9 mouse cellular contexts compared by ENCODE assay signal in the genomic region with DNA sequence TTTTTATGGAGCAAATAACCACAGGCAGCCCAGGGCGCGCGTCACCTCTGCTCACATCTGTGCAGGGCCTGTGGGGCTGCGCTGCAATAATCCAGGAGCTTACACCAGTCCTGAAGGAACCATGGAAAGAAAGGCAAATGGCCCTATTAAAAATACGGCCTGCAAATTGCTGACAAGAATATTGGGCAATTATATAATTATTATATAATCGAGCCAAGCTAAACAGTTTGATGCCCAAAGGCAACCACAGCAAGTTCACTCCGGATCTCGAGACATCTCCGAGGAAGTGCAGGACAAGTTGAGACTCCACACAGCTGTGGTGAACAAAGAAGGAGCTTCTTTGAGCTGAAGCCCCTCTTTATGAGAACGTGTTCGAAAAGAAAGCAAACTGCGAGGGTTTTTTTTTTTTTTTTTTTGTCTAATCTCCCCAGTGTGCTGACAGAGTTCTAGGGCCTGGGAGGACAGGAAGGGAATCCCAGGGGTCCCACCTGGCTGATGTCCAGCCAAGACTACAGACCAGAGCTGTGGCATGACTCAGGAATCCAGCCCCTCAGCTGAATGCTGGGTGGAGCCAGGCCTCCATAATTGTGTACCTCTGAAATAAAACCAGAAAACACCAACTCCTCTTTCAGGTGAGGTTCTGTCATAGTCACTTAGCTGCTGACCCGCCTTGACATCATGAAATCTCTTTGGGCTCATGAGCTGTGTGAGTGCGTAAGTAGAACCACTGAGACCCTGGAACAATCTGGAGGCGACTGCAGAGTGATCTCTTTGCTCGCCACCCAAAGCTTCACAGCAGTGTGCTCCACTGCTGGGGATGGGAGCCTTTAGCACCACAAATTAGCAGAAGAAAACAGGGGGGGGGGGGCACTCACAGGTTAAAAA. TPM values are rescaled to one million over a fixed set of nuclear protein-coding genes. Genes with fewer than 3 reads are reported as not detected.
DNase-seq lines count a peak whose midpoint lies in the region; ATAC-seq and TF ChIP-seq lines count a peak whose summit lies in the region.
"Had no signal": no experiment of that assay in that cellular context is flagged by ENCODE, and none has a peak within 500 bp of the region (broad histone marks: within the 10 kb centered on the region; RNA-seq: fewer than 3 reads in every experiment).

No protein-coding gene starts in this region.

- no peaks in the 10 kb centered on the region for H3K9me3 ChIP-seq in forebrain, embryonic 11.5 days (ENCODE audit: control insufficient read depth, low read length)
- no peaks in the 10 kb centered on the region for H3K9me3 ChIP-seq in forebrain, embryonic 16.5 days (ENCODE audit: control insufficient read depth, low read length)
- H3K9me3 ChIP-seq in kidney, postnatal 0 days (replicated peaks; ENCODE audit: low read length) = no peaks in the 10 kb centered on the region
- no peaks in the 10 kb centered on the region for H3K9me3 ChIP-seq in stomach, embryonic 16.5 days (replicated peaks; ENCODE audit: control insufficient read depth, low read length)

- no peaks in the 10 kb centered on the region for H3K36me3 ChIP-seq in forebrain, embryonic 11.5 days (ENCODE audit: control insufficient read depth, insufficient read depth, low read length)
- H3K36me3 ChIP-seq in forebrain, embryonic 16.5 days (ENCODE audit: control insufficient read depth, insufficient read depth) = no peaks in the 10 kb centered on the region
- no peaks in the 10 kb centered on the region for H3K36me3 ChIP-seq in kidney, postnatal 0 days (ENCODE audit: insufficient read depth, low read length)
- no peaks in the 10 kb centered on the region for H3K36me3 ChIP-seq in stomach, embryonic 16.5 days (ENCODE audit: control insufficient read depth, insufficient read depth, low read length)

- no peak overlapping the region for H3K27ac ChIP-seq in forebrain, embryonic 11.5 days (ENCODE audit: low read depth, low read length)
- H3K27ac ChIP-seq in forebrain, embryonic 16.5 days (ENCODE audit: low read length) = no peak overlapping the region
- H3K27ac ChIP-seq in kidney, postnatal 0 days = peak overlapping the region; percentile 90
- peak overlapping the region; percentile 71 for H3K27ac ChIP-seq in stomach, embryonic 16.5 days (ENCODE audit: low read length)

- no peak for TF ChIP-seq CTCF in kidney, postnatal 0 days (IDR thresholded peaks at IDR 0.05; ENCODE audit: low read depth)

- no peak overlapping the region for H3K9ac ChIP-seq in forebrain, embryonic 11.5 days (ENCODE audit: low read length)
- H3K9ac ChIP-seq in forebrain, embryonic 16.5 days (replicated peaks; ENCODE audit: low read depth, low read length) = no peak overlapping the region
- H3K9ac ChIP-seq in kidney, postnatal 0 days (ENCODE audit: low read depth, low read length) = no peak overlapping the region
- H3K9ac ChIP-seq in stomach, embryonic 16.5 days (ENCODE audit: low read length) = 0 out of 2 replicates have a peak overlapping the region, but pooled peaks have one; percentile 9

- WGBS in forebrain, embryonic 11.5 days = 38% methylated on average over 16 of the region's 16 CpGs
- WGBS in forebrain, embryonic 16.5 days = 36% methylated on average over 16 of the region's 16 CpGs
- WGBS in kidney, postnatal 0 days = 42% methylated on average over 16 of the region's 16 CpGs
- WGBS in stomach, embryonic 16.5 days = 35% methylated on average over 16 of the region's 16 CpGs

- H3K4me1 ChIP-seq in forebrain, embryonic 11.5 days (replicated peaks; ENCODE audit: control insufficient read depth, insufficient read depth, low read length) = peaks cover 4% of the 10 kb centered on the region; the same call in 1 of the 2 replicates
- no peaks in the 10 kb centered on the region; the same call in 1 of the 2 replicates for H3K4me1 ChIP-seq in forebrain, embryonic 16.5 days (replicated peaks; ENCODE audit: control insufficient read depth, insufficient read depth, low read length)
- H3K4me1 ChIP-seq in kidney, postnatal 0 days (replicated peaks; ENCODE audit: insufficient read depth, low read length) = peaks cover 27% of the 10 kb centered on the region
- peaks cover 49% of the 10 kb centered on the region for H3K4me1 ChIP-seq in stomach, embryonic 16.5 days (ENCODE audit: control insufficient read depth, insufficient read depth, low read length)

- DNase-seq in forebrain, embryonic 11.5 days (ENCODE audit: low spot score) = no peak
- DNase-seq in retina, embryonic 14.5 days (ENCODE audit: low spot score) = peak; percentile 9
- no peak for DNase-seq in retina, postnatal 1 day
- DNase-seq in kidney, postnatal 0 days (ENCODE audit: low spot score) = peak; percentile 27
- DNase-seq in yolk sac, embryonic 10.5 days (ENCODE audit: low spot score) = no peak
- no peak for DNase-seq in thymus, postnatal 4 days

- ATAC-seq in forebrain, embryonic 11.5 days (replicated peaks; ENCODE audit: low FRiP score) = 0 out of 2 replicates have a peak, but pooled peaks have one; percentile 15
- no peak for ATAC-seq in forebrain, embryonic 16.5 days
- no peak for ATAC-seq in kidney, postnatal 0 days (replicated peaks; ENCODE audit: low FRiP score, low read depth)
- peak; percentile 30; the same call in 1 of the 2 replicates for ATAC-seq in stomach, embryonic 16.5 days (ENCODE audit: insufficient read depth, low FRiP score)
- ATAC-seq: CD4-positive, CD25-positive, alpha-beta regulatory T cell, adult 4 months had no signal

- H3K4me3 ChIP-seq in forebrain, embryonic 11.5 days (ENCODE audit: low read depth, low read length) = no peak overlapping the region
- H3K4me3 ChIP-seq in forebrain, embryonic 16.5 days (replicated peaks; ENCODE audit: low read length) = no peak overlapping the region
- no peak overlapping the region for H3K4me3 ChIP-seq in kidney, postnatal 0 days (replicated peaks; ENCODE audit: low read depth, low read length)
- H3K4me3 ChIP-seq in stomach, embryonic 16.5 days (replicated peaks; ENCODE audit: low read length) = no peak overlapping the region

- no peaks in the 10 kb centered on the region; the same call in 1 of the 2 replicates for H3K27me3 ChIP-seq in forebrain, embryonic 11.5 days (ENCODE audit: control insufficient read depth, insufficient read depth, low read length)
- peaks cover 39% of the 10 kb centered on the region for H3K27me3 ChIP-seq in forebrain, embryonic 16.5 days (replicated peaks; ENCODE audit: control insufficient read depth, insufficient read depth, low read length)
- H3K27me3 ChIP-seq in kidney, postnatal 0 days (ENCODE audit: insufficient read depth, low read length) = no peaks in the 10 kb centered on the region
- H3K27me3 ChIP-seq in stomach, embryonic 16.5 days (ENCODE audit: control insufficient read depth, insufficient read depth, low read length) = no peaks in the 10 kb centered on the region

- no peak overlapping the region for H3K4me2 ChIP-seq in forebrain, embryonic 11.5 days (ENCODE audit: low read depth, low read length, severe bottlenecking)
- H3K4me2 ChIP-seq in forebrain, embryonic 16.5 days (ENCODE audit: low read length) = no peak overlapping the region
- H3K4me2 ChIP-seq in kidney, postnatal 0 days (ENCODE audit: low read length) = peak overlapping the region; percentile 39
- peak overlapping the region; percentile 45 for H3K4me2 ChIP-seq in stomach, embryonic 16.5 days (ENCODE audit: low read depth, low read length)

RNA-seq across cellular contexts. Expression of a gene that starts 21.1 kb away (rescaled TPM):
- 6.9 and 7.6 TPM in 2 replicates for polyA plus RNA-seq in forebrain, embryonic 11.5 days (2014; fragmentation: Nextera tagmentation; extraction: Ambion mirVana)
- 2.2 and 4.0 TPM in 2 replicates for polyA plus RNA-seq in forebrain, embryonic 16.5 days (2015; fragmentation: Nextera tagmentation; extraction: Ambion mirVana)
- 10.5 and 10.8 TPM in 2 replicates for polyA plus RNA-seq in kidney, postnatal 0 days (2015; fragmentation: Nextera tagmentation; extraction: Ambion mirVana)
- 29.5 and 31.1 TPM in 2 replicates for polyA plus RNA-seq in stomach, embryonic 16.5 days (2015; fragmentation: Nextera tagmentation; extraction: Ambion mirVana)

Comparison
In these comparisons a context has a peak if more than half of its experiments do, and no peak if none do; other contexts are left out.
1. ATAC-seq: peak in forebrain, embryonic 11.5 days (single experiment) and stomach, embryonic 16.5 days (single experiment); none in forebrain, embryonic 16.5 days (single experiment) and kidney, postnatal 0 days (single experiment).
2. DNase-seq: peak in retina, embryonic 14.5 days (single experiment) and kidney, postnatal 0 days (single experiment); none in forebrain, embryonic 11.5 days (single experiment), retina, postnatal 1 day (single experiment), yolk sac, embryonic 10.5 days (single experiment) and thymus, postnatal 4 days (single experiment).
3. H3K27ac ChIP-seq: peak in kidney, postnatal 0 days (single experiment) and stomach, embryonic 16.5 days (single experiment); none in forebrain, embryonic 11.5 days (single experiment) and forebrain, embryonic 16.5 days (single experiment).
4. H3K4me2 ChIP-seq: peak in kidney, postnatal 0 days (single experiment) and stomach, embryonic 16.5 days (single experiment); none in forebrain, embryonic 11.5 days (single experiment) and forebrain, embryonic 16.5 days (single experiment).